Mouse (Mus musculus): ENCODE results near the gene Sulf2. TPM values are rescaled to one million over a fixed set of nuclear protein-coding genes. Genes with fewer than 3 reads are reported as not detected.
"Not testable (repeated sequence)": the region's sequence is repeated elsewhere in the genome, so short reads cannot be mapped to it uniquely, and the experiment has no call there.

The Sulf2 gene
- total RNA-seq (2021): 10 to 100 TPM; 48.7 to 54.3 TPM

- DNase-seq (ENCODE audit: low spot score): peak; percentile 75
- intact Hi-C loops (cut with DNase I): loop anchor here (1.0 to 5.0 kb wide), 6 partner anchors 47 to 409 kb away; no protein-coding TSS in a partner anchor
These were observed at the start of gene Sulf2 for GRCm38 (mm10) chr2:166155454-166155815. Sulf2 (minus strand) TSS chr2:166155663.

GRCm38 (mm10) chr2:166204174-166204573 lies 48.7 kb upstream of the Sulf2 start:
- DNase-seq (ENCODE audit: low spot score): no peak
- intact Hi-C loops (cut with DNase I): no loop called here

- no peak for DNase-seq (ENCODE audit: low spot score)
These were observed 48.2 kb upstream of the Sulf2 start for GRCm38 (mm10) chr2:166203647-166204046.

GRCm38 (mm10) chr2:166197964-166198363 lies 42.5 kb upstream of the Sulf2 start:
- intact Hi-C loops (cut with DNase I): loop anchor here (5.0 kb wide), 1 partner anchor 49 kb away; no protein-coding TSS in a partner anchor
- no peak for DNase-seq (ENCODE audit: low spot score)

More at GRCm38 (mm10) chr2:166203647-166204046, 48.2 kb upstream of the Sulf2 start:
- intact Hi-C loops (cut with DNase I): no loop called here

GRCm38 (mm10) chr2:166197064-166197463 lies 41.6 kb upstream of the Sulf2 start:
- peak; percentile 28 for DNase-seq (ENCODE audit: low spot score)
- intact Hi-C loops (cut with DNase I): loop anchor here (5.0 kb wide), 1 partner anchor 50 kb away; no protein-coding TSS in a partner anchor

- intact Hi-C loops (cut with DNase I): loop anchor here (5.0 kb wide), 1 partner anchor 51 kb away; no protein-coding TSS in a partner anchor
- DNase-seq (ENCODE audit: low spot score): no peak
These were observed 40.8 kb upstream of the Sulf2 start for GRCm38 (mm10) chr2:166196080-166196786.

- DNase-seq (ENCODE audit: low spot score): no peak
- intact Hi-C loops (cut with DNase I): loop anchor here (5.0 kb wide), 1 partner anchor 52 kb away; no protein-coding TSS in a partner anchor
These were observed 39.6 kb upstream of the Sulf2 start for GRCm38 (mm10) chr2:166195041-166195440.

GRCm38 (mm10) chr2:166194112-166194758 lies 38.8 kb upstream of the Sulf2 start:
- intact Hi-C loops (cut with DNase I): no loop called here
- DNase-seq (ENCODE audit: low spot score): no peak

- intact Hi-C loops (cut with DNase I): no loop called here
- DNase-seq (ENCODE audit: low spot score): no peak
These were observed 38.0 kb upstream of the Sulf2 start for GRCm38 (mm10) chr2:166193509-166193908.

GRCm38 (mm10) chr2:166190816-166191215 lies 35.4 kb upstream of the Sulf2 start:
- no peak for DNase-seq (ENCODE audit: low spot score)
- intact Hi-C loops (cut with DNase I): no loop called here

GRCm38 (mm10) chr2:166189191-166189590 lies 33.7 kb upstream of the Sulf2 start:
- intact Hi-C loops (cut with DNase I): no loop called here
- DNase-seq (ENCODE audit: low spot score): no peak

- intact Hi-C loops (cut with DNase I): not testable (repeated sequence)
These were observed 32.5 kb upstream of the Sulf2 start for GRCm38 (mm10) chr2:166187874-166188453.

GRCm38 (mm10) chr2:166187319-166187718 lies 31.9 kb upstream of the Sulf2 start:
- DNase-seq (ENCODE audit: low spot score); intact Hi-C loops (cut with DNase I): not testable (repeated sequence)

More at GRCm38 (mm10) chr2:166187874-166188453, 32.5 kb upstream of the Sulf2 start:
- not testable (repeated sequence) for DNase-seq (ENCODE audit: low spot score)

- no peak for DNase-seq (ENCODE audit: low spot score)
- intact Hi-C loops (cut with DNase I): no loop called here
These were observed 30.9 kb upstream of the Sulf2 start for GRCm38 (mm10) chr2:166186244-166186948.

- intact Hi-C loops (cut with DNase I): no loop called here
These were observed 30.3 kb upstream of the Sulf2 start for GRCm38 (mm10) chr2:166185768-166186167.

GRCm38 (mm10) chr2:166184417-166184816 lies 29.0 kb upstream of the Sulf2 start:
- intact Hi-C loops (cut with DNase I): no loop called here
- no peak for DNase-seq (ENCODE audit: low spot score)

More at GRCm38 (mm10) chr2:166185768-166186167, 30.3 kb upstream of the Sulf2 start:
- DNase-seq (ENCODE audit: low spot score): no peak

- no peak for DNase-seq (ENCODE audit: low spot score)
- intact Hi-C loops (cut with DNase I): no loop called here
These were observed 26.7 kb upstream of the Sulf2 start for GRCm38 (mm10) chr2:166182009-166182685.

- intact Hi-C loops (cut with DNase I): no loop called here
- DNase-seq (ENCODE audit: low spot score): peak; percentile 70
These were observed 25.5 kb upstream of the Sulf2 start for GRCm38 (mm10) chr2:166180744-166181508.

Data from heart, postnatal 25 days (tissue).